Mouse (Mus musculus) stomach, postnatal 0 days (tissue): ENCODE data around the gene Idnk.

Source experiments
- CTCF ChIP-seq: IDR thresholded peaks from 2 replicates; pipeline ENCODE4 v1.5.1; 2016; ENCODE audit warnings: antibody characterized with exemption, low read depth, mild to moderate bottlenecking, moderate library complexity
- EP300 ChIP-seq: optimal IDR thresholded peaks from 2 replicates; pipeline ENCODE3; 2016; ENCODE audit warnings: antibody characterized with exemption

DNA sequence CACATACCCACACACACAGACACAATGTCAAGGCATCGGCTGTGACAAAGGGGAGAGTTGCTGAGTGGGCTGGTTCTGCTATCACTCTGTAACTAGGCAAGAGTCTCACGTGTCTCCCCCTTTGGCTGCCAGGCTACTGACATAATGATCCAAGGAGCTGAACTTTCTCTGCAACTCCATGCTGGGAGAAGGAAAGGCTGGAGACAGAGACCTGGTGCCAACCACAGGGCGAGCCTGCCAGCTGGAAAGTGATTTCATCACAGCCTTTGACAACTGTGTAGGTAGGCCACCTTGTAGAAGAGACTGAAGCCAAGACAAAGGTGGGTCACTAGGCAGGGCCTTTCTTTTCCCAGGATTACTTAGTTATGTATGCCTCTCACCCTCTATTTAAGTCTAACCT is 39.8 kb downstream of the Idnk start:
- no peak for TF ChIP-seq CTCF
- TF ChIP-seq EP300, result no peak
